Mouse (Mus musculus) megakaryocyte, embryonic 14.5 days (primary cell): ENCODE measurements around the gene Atp8a2. TPM values are rescaled to one million over a fixed set of nuclear protein-coding genes. Genes with fewer than 3 reads are reported as not detected.

Source experiments
- H3K27me3 ChIP-seq: replicated peaks from 2 replicates; pipeline ENCODE3; 2012; ENCODE audit warnings: inconsistent platforms
- H3K36me3 ChIP-seq: replicated peaks from 2 replicates; pipeline ENCODE3; 2012; ENCODE audit warnings: low read length, inconsistent platforms, mixed read lengths
- H3K4me1 ChIP-seq: 2 replicates; pipeline ENCODE4 v1.6.1; 2012; ENCODE audit warnings: inconsistent platforms
- H3K4me3 ChIP-seq: replicated peaks from 2 replicates; pipeline ENCODE3; 2012; ENCODE audit warnings: moderate library complexity, mild to moderate bottlenecking, inconsistent platforms
- H3K9me3 ChIP-seq: 2 replicates; pipeline ENCODE4 v1.6.1; 2012; ENCODE audit warnings: inconsistent platforms
- FLI1 ChIP-seq: IDR thresholded peaks from 2 replicates; pipeline ENCODE4 v1.6.1; 2012; ENCODE audit warnings: low read length, inconsistent platforms, mixed read lengths
- GATA1 ChIP-seq: IDR thresholded peaks from 3 replicates; pipeline ENCODE4 v1.6.1; 2012; ENCODE audit warnings: mixed read lengths, low read length, inconsistent platforms, borderline replicate concordance
- polyA plus RNA-seq: library from polyadenylated mRNA; stranded (reverse); fragments of >175 nt; gene quantifications from 2 replicates; pipeline ENCODE4 v1.2.3, GENCODE M21; 2012; ENCODE audit warnings: low replicate concordance; ENCODE audit not compliant: insufficient read depth

The Atp8a2 gene
- polyA plus RNA-seq, 1 experiment, result 0.02 TPM

GRCm38 (mm10) chr14:59701492-59701891 lies 495.5 kb downstream of the Atp8a2 start:
- peaks cover 7% of the 10 kb centered on the region for H3K27me3 ChIP-seq
- H3K4me1 ChIP-seq, result no peaks in the 10 kb centered on the region
- TF ChIP-seq GATA1 (no peak), FLI1 (no peak)
- no peaks in the 10 kb centered on the region for H3K36me3 ChIP-seq
- H3K4me3 ChIP-seq, result no peak overlapping the region
- H3K9me3 ChIP-seq, result no peaks in the 10 kb centered on the region

- Histone ChIP-seq H3K27me3 (peaks cover 21% of the 10 kb centered on the region), H3K4me3 (no peak overlapping the region), H3K4me1 (peaks cover 11% of the 10 kb centered on the region), H3K36me3 (no peaks in the 10 kb centered on the region), H3K9me3 (no peaks in the 10 kb centered on the region)
- TF ChIP-seq GATA1 (no peak), FLI1 (no peak)
Measured at GRCm38 (mm10) chr14:59695160-59695559, 501.8 kb downstream of the Atp8a2 start.

GRCm38 (mm10) chr14:59692164-59692563 lies 504.8 kb downstream of the Atp8a2 start:
- Histone ChIP-seq H3K27me3 (peaks cover 17% of the 10 kb centered on the region), H3K36me3 (no peaks in the 10 kb centered on the region), H3K4me1 (peaks cover 11% of the 10 kb centered on the region), H3K9me3 (no peaks in the 10 kb centered on the region), H3K4me3 (no peak overlapping the region)
- TF ChIP-seq GATA1 (no peak), FLI1 (no peak)

DNA sequence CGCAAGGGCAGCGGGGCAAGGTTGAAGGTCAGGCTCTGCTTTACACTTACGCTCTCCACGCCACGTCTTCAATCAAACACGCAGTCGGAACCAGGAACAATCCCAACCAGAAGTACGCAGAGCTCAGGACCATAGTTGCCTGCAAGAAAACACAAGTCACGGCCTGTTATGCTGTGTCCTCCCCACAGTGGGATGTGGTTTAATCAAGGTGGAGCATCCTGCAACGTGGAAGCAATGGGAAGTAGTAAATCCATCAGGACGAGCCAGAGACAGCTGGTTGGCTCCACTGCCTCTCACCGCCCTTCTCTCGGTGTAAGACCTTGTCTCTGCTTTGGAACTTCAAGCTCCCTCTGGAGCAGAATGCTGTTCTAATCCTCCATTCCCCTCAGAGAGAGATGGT lies 505.6 kb downstream of the Atp8a2 start:
- H3K36me3 ChIP-seq, result no peaks in the 10 kb centered on the region
- peaks cover 20% of the 10 kb centered on the region for H3K27me3 ChIP-seq
- no peaks in the 10 kb centered on the region for H3K9me3 ChIP-seq
- TF ChIP-seq GATA1 (no peak), FLI1 (no peak)
- peaks cover 11% of the 10 kb centered on the region for H3K4me1 ChIP-seq
- H3K4me3 ChIP-seq, result no peak overlapping the region

DNA sequence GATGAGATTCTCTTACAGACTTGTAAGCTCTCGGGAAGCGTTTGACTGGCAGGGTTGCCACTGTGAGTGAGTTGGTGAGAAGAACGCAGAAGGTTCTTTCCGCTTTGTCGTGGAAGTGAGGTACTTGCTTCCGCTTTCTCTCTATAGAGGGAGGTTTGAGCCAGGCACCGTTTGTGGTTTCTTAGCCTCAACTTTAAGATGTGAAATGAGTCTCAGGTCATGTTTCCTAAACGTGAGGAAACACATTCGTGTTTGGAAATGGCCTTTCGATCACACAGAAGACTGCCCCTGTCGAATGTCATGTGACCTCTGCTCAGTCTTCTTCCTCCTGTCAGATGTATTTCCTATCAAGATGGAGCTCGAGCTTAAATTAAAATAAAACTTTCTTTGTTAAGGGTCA lies 506.0 kb downstream of the Atp8a2 start:
- Histone ChIP-seq H3K36me3 (no peaks in the 10 kb centered on the region), H3K9me3 (no peaks in the 10 kb centered on the region), H3K4me3 (no peak overlapping the region), H3K27me3 (peaks cover 21% of the 10 kb centered on the region), H3K4me1 (peaks cover 11% of the 10 kb centered on the region)
- no peak for TF ChIP-seq FLI1
- TF ChIP-seq GATA1, result no peak

DNA sequence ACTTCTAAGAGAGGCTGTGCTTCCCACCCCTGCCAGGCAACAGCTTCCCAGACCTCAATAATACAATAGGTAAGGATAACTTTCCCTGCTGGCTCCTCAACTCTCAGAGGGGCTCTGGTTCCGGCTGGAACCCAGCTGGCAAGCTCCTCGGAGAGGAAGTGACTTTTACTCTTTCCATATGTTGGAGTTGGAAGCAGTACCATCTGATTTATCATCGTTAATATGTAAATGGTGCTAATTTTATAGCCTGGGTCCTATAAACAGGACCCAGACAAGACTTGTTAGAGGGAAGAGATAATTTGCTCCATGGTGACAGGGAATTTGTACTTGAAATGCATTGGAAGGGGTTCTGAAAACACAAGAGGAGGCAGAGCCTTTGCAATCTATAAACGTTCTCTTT lies 507.4 kb downstream of the Atp8a2 start:
- Histone ChIP-seq H3K4me1 (peaks cover 7% of the 10 kb centered on the region), H3K9me3 (no peaks in the 10 kb centered on the region), H3K36me3 (no peaks in the 10 kb centered on the region), H3K4me3 (no peak overlapping the region), H3K27me3 (peaks cover 22% of the 10 kb centered on the region)
- TF ChIP-seq GATA1 (no peak), FLI1 (no peak)

GRCm38 (mm10) chr14:59686229-59686628 lies 510.8 kb downstream of the Atp8a2 start:
- Histone ChIP-seq H3K4me3 (no peak overlapping the region), H3K36me3 (no peaks in the 10 kb centered on the region), H3K27me3 (peaks cover 16% of the 10 kb centered on the region), H3K9me3 (no peaks in the 10 kb centered on the region), H3K4me1 (peaks cover 4% of the 10 kb centered on the region)
- TF ChIP-seq FLI1 (no peak), GATA1 (no peak)

DNA sequence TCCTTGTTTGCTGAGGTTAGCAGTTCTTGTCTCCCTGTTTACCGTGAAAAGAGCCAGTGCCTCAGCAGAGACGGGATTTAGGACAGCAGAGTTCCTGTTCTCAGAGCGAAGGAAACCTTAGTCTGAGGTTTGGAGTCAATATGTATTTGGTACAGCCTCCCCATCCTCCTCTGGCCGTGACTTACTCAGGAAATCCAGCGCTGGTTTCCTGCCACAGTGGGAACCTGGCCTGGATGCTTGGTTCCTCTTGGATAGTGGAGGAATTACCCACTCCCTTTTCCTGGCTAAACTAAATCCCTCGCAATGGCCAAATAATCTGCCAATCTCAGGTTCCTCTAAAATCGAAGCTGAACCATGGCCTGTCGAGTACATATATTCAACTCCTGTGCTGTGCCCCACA lies 511.6 kb downstream of the Atp8a2 start:
- Histone ChIP-seq H3K36me3 (no peaks in the 10 kb centered on the region), H3K4me3 (no peak overlapping the region), H3K9me3 (no peaks in the 10 kb centered on the region), H3K27me3 (peaks cover 16% of the 10 kb centered on the region), H3K4me1 (peaks cover under 1% of the 10 kb centered on the region)
- TF ChIP-seq GATA1 (no peak), FLI1 (no peak)

DNA sequence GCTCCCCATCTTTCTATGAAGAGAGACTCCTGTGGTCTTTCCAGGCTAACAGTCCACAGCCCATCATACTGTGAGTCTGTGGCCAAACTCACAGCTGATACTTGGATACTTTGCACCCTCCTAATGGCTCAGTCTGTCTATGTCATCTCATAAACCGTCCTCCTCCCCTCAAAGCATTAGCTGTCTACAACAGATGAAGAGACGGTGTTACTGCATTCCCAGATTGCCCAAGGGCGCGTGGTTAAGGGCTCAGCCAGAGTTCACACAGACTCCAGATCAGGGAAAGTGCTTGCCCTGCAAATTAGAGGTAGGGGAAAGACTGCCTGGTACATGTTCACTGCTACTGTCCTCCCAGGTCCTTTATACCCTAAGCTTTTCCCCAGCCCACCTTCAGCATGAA lies 515.1 kb downstream of the Atp8a2 start:
- no peaks in the 10 kb centered on the region for H3K36me3 ChIP-seq
- no peaks in the 10 kb centered on the region for H3K9me3 ChIP-seq
- H3K4me3 ChIP-seq, result no peak overlapping the region
- H3K27me3 ChIP-seq, result peaks cover 16% of the 10 kb centered on the region
- TF ChIP-seq GATA1 (no peak), FLI1 (no peak)
- no peaks in the 10 kb centered on the region; the same call in 1 of the 2 replicates for H3K4me1 ChIP-seq

DNA sequence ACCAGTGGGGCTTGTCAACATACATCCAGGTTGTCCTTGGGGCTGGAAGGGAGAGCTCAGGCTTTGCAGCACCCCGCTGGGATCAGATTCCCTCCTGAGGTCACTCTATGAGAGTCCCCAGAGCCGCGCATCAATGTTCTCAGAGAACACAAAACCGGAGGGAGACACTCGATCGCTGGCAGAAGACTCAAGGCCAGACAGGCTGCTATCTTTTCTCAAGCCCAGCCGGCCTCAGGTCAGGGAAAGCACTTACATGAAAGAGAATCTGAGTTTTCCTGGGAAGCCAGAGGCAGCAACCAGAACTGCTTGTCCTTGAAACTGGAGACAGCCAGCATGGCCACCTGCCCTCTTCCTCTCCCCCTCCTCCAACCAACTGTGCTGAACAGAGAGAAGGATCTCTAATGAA lies 519.4 kb downstream of the Atp8a2 start:
- peaks cover 11% of the 10 kb centered on the region for H3K27me3 ChIP-seq
- no peak overlapping the region for H3K4me3 ChIP-seq
- TF ChIP-seq FLI1 (no peak), GATA1 (no peak)
- H3K4me1 ChIP-seq, result no peaks in the 10 kb centered on the region
- H3K9me3 ChIP-seq, result no peaks in the 10 kb centered on the region
- no peaks in the 10 kb centered on the region for H3K36me3 ChIP-seq

DNA sequence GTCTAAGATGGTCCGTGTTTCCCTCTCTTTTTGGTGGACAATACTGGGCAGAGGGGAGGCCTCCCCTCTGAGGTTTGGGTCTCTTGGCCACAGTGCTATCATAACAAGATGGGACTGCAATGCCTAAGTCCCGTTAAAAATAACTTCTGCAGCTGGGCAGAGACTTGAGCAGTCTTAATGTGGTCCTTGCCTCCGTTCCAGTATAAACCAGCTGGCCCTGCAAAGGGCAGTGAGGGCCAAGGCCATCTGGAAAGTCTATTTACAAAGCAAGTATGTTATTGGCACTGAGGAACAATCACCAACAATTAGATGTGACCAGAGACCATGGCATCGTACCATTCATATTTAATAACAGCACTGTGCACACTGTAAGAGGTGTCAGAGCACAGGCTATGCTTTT lies 521.6 kb downstream of the Atp8a2 start:
- no peaks in the 10 kb centered on the region for H3K9me3 ChIP-seq
- no peak overlapping the region for H3K4me3 ChIP-seq
- TF ChIP-seq GATA1 (no peak), FLI1 (no peak)
- peaks cover 6% of the 10 kb centered on the region for H3K27me3 ChIP-seq
- no peaks in the 10 kb centered on the region for H3K4me1 ChIP-seq
- no peaks in the 10 kb centered on the region for H3K36me3 ChIP-seq
